Mouse (Mus musculus): ENCODE results near the gene Mettl17.
"Not testable (repeated sequence)": the region's sequence is repeated elsewhere in the genome, so short reads cannot be mapped to it uniquely, and the experiment has no call there.

The Mettl17 gene

GRCm38 (mm10) chr14:51884598-51885331 lies at the start of gene Mettl17:
Gene Mettl17, plus strand, starts transcription at chr14:51884842.
- peak; percentile 89 for DNase-seq (ENCODE audit: low spot score)

GRCm38 (mm10) chr14:51838480-51838879 lies 46.2 kb upstream of the Mettl17 start:
- DNase-seq (ENCODE audit: low spot score) = not testable (repeated sequence)

GRCm38 (mm10) chr14:51842250-51842649 lies 42.4 kb upstream of the Mettl17 start:
- no peak for DNase-seq (ENCODE audit: low spot score)

- no peak for DNase-seq (ENCODE audit: low spot score)
Observed at GRCm38 (mm10) chr14:51842781-51843180, 41.9 kb upstream of the Mettl17 start.

GRCm38 (mm10) chr14:51843882-51844281 lies 40.8 kb upstream of the Mettl17 start:
- DNase-seq (ENCODE audit: low spot score) = no peak

GRCm38 (mm10) chr14:51846566-51846965 lies 38.1 kb upstream of the Mettl17 start:
- DNase-seq (ENCODE audit: low spot score) = no peak

DNA sequence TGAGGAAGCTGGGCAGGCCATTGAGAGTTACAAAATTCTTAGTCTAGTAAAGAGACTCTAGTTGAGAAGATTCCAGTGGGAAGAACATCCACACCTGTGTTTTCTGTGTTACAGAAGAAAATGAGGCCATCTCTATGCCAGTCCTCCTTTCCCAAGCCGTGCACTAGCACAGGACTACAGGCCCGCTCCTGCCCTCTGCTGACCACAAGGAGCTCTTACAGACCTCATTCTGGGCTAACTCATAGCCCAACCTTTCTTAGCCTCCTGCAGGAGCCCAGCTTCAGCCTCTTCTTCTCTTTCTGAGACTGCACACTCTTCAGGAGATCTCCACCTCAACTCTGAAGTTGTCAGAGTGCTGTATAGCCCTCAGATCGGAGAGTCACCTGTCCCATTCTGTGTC lies 33.6 kb upstream of the Mettl17 start:
- not testable (repeated sequence) for DNase-seq (ENCODE audit: low spot score)

DNA sequence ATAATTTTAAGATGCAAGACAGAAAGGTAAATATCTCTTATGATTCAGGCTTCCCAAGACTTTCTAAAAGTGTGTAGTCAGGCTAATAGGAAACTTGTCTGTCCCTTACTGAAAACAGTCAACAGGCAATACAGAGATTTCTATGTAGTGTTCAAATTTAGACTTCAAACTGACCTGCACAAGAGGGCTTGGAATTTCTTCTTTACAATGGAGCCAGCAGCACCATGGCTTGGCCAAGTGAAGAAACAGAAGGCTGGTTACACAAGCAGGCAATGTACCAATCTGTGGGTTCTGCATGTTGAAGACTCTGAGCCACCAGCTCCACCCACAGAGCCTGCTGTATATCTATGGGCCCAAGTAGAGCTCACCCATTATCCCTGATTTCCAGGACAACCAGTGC lies 31.2 kb upstream of the Mettl17 start, which contains the start of gene Ear6:
Gene Ear6 (plus strand): TSS at position 301 of the 400 bp plus-strand sequence.
- DNase-seq (ENCODE audit: low spot score) = no peak

DNA sequence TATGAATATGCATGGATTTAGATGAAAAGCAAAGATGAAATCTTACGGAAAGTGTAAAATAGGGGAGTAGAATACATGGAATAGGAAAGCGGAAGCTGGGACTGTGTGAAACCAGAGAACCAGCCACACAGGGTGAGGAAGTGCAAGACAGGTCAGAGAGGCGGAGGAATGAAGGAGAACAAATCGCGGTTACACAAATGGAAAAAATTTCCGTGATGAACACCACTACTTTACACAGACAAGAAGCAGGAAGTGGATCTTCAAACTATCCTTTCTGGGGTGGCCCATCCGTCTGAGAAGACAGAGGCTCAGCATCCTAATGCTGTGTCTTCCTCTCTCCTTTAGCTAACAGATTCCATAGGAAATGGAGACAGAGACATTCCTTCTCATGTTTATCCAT lies 29.4 kb upstream of the Mettl17 start:
- DNase-seq (ENCODE audit: low spot score) = not testable (repeated sequence)

DNA sequence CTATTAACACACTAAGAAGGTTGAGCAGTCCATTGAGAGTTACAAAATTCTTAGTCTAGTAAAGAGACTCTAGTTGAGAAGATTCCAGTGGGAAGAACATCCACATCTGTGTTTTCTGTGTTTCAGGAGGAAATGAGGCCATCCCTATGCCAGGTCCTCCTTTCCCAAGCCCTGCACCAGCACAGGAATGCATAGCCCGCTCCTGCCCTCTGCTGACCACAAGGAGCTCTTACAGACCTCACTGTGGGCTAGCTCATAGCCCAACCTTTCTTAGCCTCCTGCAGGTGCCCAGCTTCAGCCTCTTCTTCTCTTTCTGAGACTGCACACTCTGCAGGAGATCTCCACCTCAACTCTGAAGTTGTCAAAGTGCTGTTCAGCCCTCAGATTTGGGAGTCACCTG lies 21.0 kb upstream of the Mettl17 start:
- not testable (repeated sequence) for DNase-seq (ENCODE audit: low spot score)

GRCm38 (mm10) chr14:51870756-51871155 lies 13.9 kb upstream of the Mettl17 start:
- DNase-seq (ENCODE audit: low spot score) = no peak

DNA sequence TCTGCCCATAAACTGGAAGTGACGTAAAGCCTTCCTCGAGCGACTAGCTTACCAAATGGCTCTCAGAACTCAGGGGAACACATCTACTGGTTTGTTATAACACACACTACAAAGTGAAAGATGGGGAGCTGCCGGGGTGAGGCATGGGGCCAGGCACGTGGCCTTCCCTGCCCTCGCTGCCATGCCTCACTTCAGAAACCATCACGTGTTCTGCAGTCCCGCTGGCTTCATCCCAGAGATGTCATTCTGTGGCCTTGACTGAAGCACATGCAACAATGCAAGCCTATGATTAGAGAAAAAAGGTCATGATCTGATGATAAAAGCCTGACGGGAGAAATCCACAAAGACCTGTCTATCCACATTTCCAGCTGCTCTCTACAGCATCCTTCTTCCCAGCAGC lies 12.9 kb upstream of the Mettl17 start:
- DNase-seq (ENCODE audit: low spot score) = no peak

- DNase-seq (ENCODE audit: low spot score) = no peak
Observed at GRCm38 (mm10) chr14:51877517-51877916, 7.1 kb upstream of the Mettl17 start.

DNA sequence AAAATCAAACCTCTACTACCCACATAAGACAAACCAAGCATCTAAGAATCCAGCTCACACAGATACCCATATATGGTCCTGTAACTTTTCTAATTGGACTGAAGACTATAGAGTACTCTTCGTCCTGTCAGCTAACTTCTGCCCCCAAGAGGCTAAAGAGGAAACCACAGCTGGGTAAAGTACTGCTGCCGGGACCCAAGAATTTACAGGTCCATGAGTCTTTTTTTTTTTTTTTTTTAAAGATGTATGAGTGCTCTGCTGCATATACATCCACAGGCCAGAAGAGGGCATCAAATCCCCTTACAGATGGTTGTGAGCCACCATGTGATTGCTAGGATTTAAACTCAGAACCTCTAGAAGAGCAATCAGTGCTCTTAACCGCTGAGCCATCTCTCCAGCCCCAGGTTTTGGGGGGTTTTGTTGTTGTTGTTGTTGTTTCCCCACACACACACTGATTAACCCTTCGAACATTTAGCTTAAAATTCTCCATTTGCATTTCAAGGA lies 1.1 kb upstream of the Mettl17 start:
- DNase-seq (ENCODE audit: low spot score) = peak; percentile 62

GRCm38 (mm10) chr14:51884031-51884544 lies 554 bp upstream of the Mettl17 start:
- DNase-seq (ENCODE audit: low spot score) = no peak

- no peak for DNase-seq (ENCODE audit: low spot score)
Observed at GRCm38 (mm10) chr14:51886051-51886450, 1.4 kb downstream of the Mettl17 start.

DNA sequence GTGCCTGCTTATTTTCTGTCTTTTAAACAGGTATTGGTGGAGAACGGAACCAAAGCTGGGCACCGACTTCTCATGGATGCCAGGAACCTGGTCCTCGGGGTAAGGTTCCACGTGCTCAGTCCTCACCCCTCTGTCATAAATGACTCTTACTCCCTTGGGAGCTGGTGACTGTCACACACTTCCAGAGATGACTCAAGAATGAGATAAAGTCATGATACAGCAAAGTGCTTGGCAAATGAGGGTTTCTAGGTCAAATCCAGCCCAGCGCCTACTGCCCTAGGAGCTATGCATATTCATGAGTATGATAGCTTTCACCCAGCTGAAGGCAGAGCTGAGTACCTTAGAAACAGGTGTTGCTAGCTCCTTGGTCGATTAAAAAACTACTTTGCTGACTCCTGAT lies 5.2 kb downstream of the Mettl17 start:
- no peak for DNase-seq (ENCODE audit: low spot score)

GRCm38 (mm10) chr14:51892191-51892939 lies 7.7 kb downstream of the Mettl17 start, which contains the start of gene Slc39a2:
Gene Slc39a2, plus strand, starts transcription at chr14:51892889.
- DNase-seq (ENCODE audit: low spot score) = no peak

- no peak for DNase-seq (ENCODE audit: low spot score)
Observed at GRCm38 (mm10) chr14:51893094-51893794, 8.6 kb downstream of the Mettl17 start.

- no peak for DNase-seq (ENCODE audit: low spot score)
Observed at GRCm38 (mm10) chr14:51893809-51894208, 9.2 kb downstream of the Mettl17 start.

- no peak for DNase-seq (ENCODE audit: low spot score)
Observed at GRCm38 (mm10) chr14:51895071-51895470, 10.4 kb downstream of the Mettl17 start.

- no peak for DNase-seq (ENCODE audit: low spot score)
Observed at GRCm38 (mm10) chr14:51896019-51896418, 11.4 kb downstream of the Mettl17 start.
